Mouse (Mus musculus): ENCODE data around the gene Emc10. TPM values are rescaled to one million over a fixed set of nuclear protein-coding genes. Genes with fewer than 3 reads are reported as not detected.

Gene Emc10
- polyA plus RNA-seq, 1 experiment from 2014 or later = 111 TPM

DNA sequence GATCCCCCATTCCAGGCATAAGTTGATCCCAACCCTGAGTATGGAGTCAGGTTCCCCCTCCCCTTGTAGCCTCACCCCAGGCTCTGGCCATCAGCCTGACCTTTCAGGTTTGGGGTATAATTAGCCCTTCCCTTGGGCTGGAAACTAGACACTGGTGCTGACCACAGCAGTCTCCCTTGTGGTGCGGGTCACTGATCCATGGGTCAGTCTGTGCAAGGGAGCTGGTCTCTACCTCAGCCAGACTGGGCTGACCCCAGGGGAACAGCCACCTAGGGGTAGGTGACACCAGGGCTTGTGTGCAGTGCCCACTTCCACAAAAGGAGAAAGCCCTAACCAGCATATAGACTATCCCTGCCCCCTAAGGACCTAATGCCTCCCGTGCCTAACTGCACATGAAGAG is 26.7 kb upstream of the Emc10 start:
- H3K27me3 ChIP-seq (replicated peaks) = peaks cover 80% of the 10 kb centered on the region
- no peak overlapping the region for H3K27ac ChIP-seq (ENCODE audit: poor library complexity, severe bottlenecking)
- WGBS = 77% methylated on average over 2 of the region's 2 CpGs
- peaks cover 22% of the 10 kb centered on the region for H3K4me1 ChIP-seq (replicated peaks)
- no peak overlapping the region for H3K9ac ChIP-seq
- H3K4me2 ChIP-seq = no peak overlapping the region
- ATAC-seq (ENCODE audit: insufficient number of reproducible peaks, low FRiP score) = no peak
- peaks cover 3% of the 10 kb centered on the region; the same call in 1 of the 2 replicates for H3K9me3 ChIP-seq (replicated peaks)
- no peak overlapping the region for H3K4me3 ChIP-seq
- no peaks in the 10 kb centered on the region for H3K36me3 ChIP-seq

DNA sequence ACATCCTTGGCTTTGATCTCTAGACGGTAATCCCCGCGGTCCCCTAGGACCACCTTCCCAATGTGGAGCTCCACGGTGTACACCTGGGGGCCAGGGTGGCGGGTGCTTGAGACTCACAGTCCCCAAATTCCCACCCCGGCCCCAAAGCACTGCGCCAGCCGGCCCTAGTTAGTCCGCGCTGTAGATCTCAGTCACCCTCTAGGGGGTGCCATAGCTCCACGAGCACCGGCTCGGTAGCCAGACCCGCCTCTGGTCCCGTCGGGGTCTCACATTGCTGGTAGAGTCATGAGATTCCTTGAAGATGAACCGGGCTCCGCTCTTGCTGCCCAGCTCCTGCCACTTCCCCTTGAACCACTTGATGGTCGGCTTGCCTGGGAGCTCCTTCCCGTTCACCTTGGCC is 25.4 kb upstream of the Emc10 start:
- Histone ChIP-seq H3K9me3 (replicated peaks) (peaks cover 3% of the 10 kb centered on the region; the same call in 1 of the 2 replicates), H3K27ac (ENCODE audit: poor library complexity, severe bottlenecking) (no peak overlapping the region), H3K36me3 (no peaks in the 10 kb centered on the region), H3K27me3 (replicated peaks) (peaks cover 83% of the 10 kb centered on the region), H3K4me2 (peak overlapping the region; percentile 39), H3K4me1 (replicated peaks) (peaks cover 17% of the 10 kb centered on the region), H3K4me3 (peak overlapping the region; percentile 8; the same call in 1 of the 2 replicates), H3K9ac (peak overlapping the region; percentile 47; the same call in 1 of the 2 replicates)
- 1% methylated on average over 20 of the region's 20 CpGs for WGBS
- 0 out of 2 replicates have a peak, but pooled peaks have one; percentile 16 for ATAC-seq (ENCODE audit: insufficient number of reproducible peaks, low FRiP score)

DNA sequence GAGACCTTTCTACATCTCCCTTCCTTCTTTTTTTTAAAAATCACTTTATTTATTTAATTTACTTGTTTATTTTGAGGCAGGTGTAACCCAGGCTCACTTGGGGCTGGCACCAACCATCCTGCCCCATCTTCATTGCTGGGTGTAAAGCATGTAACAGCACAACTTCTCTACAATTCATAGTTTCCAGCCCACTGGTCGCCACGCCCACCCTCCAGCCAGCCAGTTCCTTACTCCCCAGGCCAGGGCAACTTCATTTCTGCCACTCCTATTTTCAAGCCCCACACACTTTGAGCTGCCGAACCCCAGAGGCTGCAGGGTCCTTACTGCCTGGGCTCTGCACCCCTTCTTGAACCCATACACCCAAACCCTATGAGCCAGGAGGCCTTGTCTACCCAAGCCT is 24.7 kb upstream of the Emc10 start:
- no peak overlapping the region for H3K27ac ChIP-seq (ENCODE audit: poor library complexity, severe bottlenecking)
- H3K36me3 ChIP-seq = no peaks in the 10 kb centered on the region
- ATAC-seq (ENCODE audit: insufficient number of reproducible peaks, low FRiP score) = no peak

DNA sequence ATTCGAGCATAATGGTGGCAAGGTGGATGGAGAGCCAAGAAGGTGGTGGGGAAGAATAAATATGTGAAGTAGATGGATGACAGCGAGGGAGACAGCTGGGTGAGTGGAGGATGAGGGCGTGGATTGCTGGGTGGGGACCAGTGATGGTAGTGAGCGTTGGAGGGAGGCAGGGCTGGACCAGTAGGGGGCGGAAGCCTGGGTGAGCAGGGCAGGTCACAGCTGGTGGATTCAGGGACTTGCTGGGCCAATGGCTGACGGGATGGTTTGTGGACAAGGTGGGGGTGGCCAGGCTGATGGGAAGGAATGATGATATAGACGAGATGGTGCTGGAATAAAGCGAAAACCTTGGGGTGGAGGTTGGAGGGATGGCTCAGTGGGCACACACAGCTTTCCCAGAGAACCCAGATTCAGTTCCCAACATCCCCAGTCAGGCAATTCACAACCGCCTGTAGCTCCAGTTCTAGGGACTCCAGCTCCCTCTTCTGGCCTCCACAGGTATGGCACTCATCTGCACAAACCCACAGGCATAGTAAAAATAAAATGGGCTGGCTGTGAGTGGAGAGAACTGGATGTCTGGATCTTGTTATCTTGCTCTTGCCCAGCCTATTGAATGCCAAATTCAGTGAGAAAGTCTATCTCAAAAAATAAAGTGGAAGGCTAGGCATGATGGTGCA is 23.0 kb upstream of the Emc10 start:
- ATAC-seq (ENCODE audit: insufficient number of reproducible peaks, low FRiP score) = no peak
- Histone ChIP-seq H3K27me3 (replicated peaks) (peaks cover 86% of the 10 kb centered on the region), H3K9ac (no peak overlapping the region), H3K4me3 (no peak overlapping the region), H3K4me2 (no peak overlapping the region), H3K36me3 (no peaks in the 10 kb centered on the region), H3K4me1 (replicated peaks) (peaks cover 7% of the 10 kb centered on the region), H3K9me3 (replicated peaks) (peaks cover 3% of the 10 kb centered on the region; the same call in 1 of the 2 replicates), H3K27ac (ENCODE audit: poor library complexity, severe bottlenecking) (no peak overlapping the region)
- 68% methylated on average over 9 of the region's 9 CpGs for WGBS

More for the DNA sequence above, 24.7 kb upstream of the Emc10 start:
- Histone ChIP-seq H3K9me3 (replicated peaks) (peaks cover 3% of the 10 kb centered on the region; the same call in 1 of the 2 replicates), H3K4me3 (no peak overlapping the region), H3K4me2 (no peak overlapping the region), H3K4me1 (replicated peaks) (peaks cover 17% of the 10 kb centered on the region), H3K9ac (no peak overlapping the region), H3K27me3 (replicated peaks) (peaks cover 83% of the 10 kb centered on the region)
- 59% methylated on average over 3 of the region's 3 CpGs for WGBS

DNA sequence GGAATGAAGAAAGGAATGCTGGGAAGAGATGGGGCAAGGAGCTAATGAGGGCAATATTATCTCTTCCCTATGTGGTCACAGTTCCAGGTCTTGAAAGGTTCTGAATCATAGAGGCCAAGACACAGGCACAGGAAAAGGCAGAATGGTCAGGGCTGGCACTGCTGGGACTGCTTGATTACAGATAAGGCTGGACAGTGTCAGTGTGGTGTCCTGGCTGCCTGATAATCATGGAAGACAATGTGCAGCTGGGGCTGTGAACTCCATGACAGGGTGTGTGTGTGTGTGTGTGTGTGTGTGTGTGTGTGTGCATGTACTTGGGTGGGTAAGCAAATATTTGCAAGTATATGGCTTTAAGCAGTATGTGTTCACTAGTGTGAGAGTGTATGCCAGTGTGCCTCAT is 11.2 kb upstream of the Emc10 start:
- H3K27ac ChIP-seq (ENCODE audit: poor library complexity, severe bottlenecking) = no peak overlapping the region
- H3K4me1 ChIP-seq (replicated peaks) = 0 out of 2 replicates have a peak, but pooled peaks cover 3% of the 10 kb centered on the region
- H3K9me3 ChIP-seq (replicated peaks) = peaks cover 2% of the 10 kb centered on the region; the same call in 1 of the 2 replicates
- no peak overlapping the region for H3K9ac ChIP-seq
- peak; percentile 34; the same call in 1 of the 2 replicates for ATAC-seq (ENCODE audit: insufficient number of reproducible peaks, low FRiP score)
- no peak overlapping the region for H3K4me3 ChIP-seq
- peaks cover 40% of the 10 kb centered on the region for H3K27me3 ChIP-seq (replicated peaks)
- H3K4me2 ChIP-seq = no peak overlapping the region
- no peaks in the 10 kb centered on the region for H3K36me3 ChIP-seq

DNA sequence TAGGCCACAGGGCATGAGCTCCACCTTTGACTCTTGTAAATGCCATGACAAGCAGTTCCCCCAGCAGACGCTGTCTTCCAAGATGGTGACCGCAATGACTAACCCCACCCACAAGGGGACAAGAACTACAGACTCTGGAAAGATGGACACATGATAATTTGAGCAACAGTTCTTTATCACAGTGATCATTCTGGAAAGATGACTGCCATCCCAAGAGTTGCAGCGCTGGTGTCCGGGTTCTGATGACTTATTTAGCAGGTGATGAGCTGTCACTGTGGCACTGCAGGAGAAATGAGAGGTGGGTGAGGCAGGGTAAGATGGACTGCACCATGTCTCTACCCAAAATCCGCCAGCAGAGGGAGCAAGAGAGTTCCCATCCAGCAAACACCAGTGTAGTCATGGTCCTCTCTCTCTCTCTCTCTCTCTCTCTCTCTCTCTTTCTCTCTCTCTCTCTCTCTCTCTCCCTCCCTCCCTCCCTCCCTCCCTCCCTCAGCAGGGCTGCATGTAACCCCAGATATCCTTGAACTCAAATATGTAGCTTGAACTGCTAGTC is 5.3 kb upstream of the Emc10 start:
- peak; percentile 49; the same call in 1 of the 2 replicates for ATAC-seq (ENCODE audit: insufficient number of reproducible peaks, low FRiP score)
- H3K4me2 ChIP-seq = no peak overlapping the region
- H3K27ac ChIP-seq (ENCODE audit: poor library complexity, severe bottlenecking) = no peak overlapping the region
- H3K4me3 ChIP-seq = no peak overlapping the region
- H3K9ac ChIP-seq = no peak overlapping the region
- no peaks in the 10 kb centered on the region for H3K4me1 ChIP-seq (replicated peaks)
- H3K36me3 ChIP-seq = no peaks in the 10 kb centered on the region
- peaks cover 34% of the 10 kb centered on the region for H3K27me3 ChIP-seq (replicated peaks)
- H3K9me3 ChIP-seq (replicated peaks) = no peaks in the 10 kb centered on the region
- 39% methylated on average over 5 of the region's 5 CpGs for WGBS

DNA sequence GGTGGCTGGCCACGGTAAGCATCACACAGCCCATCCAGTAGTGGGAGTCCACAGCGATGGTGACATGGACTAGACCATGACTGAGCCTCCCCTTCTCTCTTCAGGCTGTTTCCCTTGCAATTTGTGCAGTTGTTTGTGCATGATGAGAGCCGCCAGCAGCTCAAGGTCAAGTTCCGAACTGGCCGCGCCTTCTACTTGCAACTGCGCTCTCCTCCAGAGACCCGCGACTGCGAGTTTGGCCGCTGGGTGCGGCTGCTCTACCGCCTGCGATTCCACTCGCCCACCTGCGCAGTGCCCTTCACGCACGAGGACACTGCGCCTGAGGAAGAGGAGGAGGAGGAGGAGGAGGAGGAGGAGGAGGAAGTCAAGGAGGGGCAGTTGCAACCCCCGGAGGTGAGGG is 3.7 kb upstream of the Emc10 start:
- Histone ChIP-seq H3K9me3 (replicated peaks) (no peaks in the 10 kb centered on the region), H3K27ac (ENCODE audit: poor library complexity, severe bottlenecking) (no peak overlapping the region), H3K27me3 (replicated peaks) (peaks cover 34% of the 10 kb centered on the region), H3K4me1 (replicated peaks) (peaks cover 8% of the 10 kb centered on the region), H3K36me3 (no peaks in the 10 kb centered on the region), H3K9ac (no peak overlapping the region), H3K4me3 (no peak overlapping the region), H3K4me2 (no peak overlapping the region)
- ATAC-seq (ENCODE audit: insufficient number of reproducible peaks, low FRiP score) = no peak
- 37% methylated on average over 20 of the region's 20 CpGs for WGBS

DNA sequence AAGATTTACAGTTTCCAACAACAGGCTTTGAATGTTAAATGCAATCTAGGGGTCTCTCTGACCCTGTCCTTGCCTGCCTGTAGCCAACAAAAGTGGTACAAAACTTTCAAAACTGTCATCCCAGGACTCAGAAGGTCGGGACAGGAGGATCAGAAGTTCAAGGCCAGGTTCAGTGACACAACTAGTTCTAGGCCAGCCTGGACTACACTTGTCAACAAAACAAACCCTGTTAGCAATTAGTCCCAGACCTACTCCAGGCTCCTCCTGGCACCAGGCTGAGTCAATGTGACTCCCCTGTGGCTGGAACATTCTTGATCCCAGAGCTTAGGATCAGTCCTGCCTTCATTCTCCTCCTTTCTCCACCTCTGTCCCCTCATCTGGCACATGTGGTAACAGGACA is 2.6 kb upstream of the Emc10 start:
- Histone ChIP-seq H3K9ac (no peak overlapping the region), H3K36me3 (peaks cover 6% of the 10 kb centered on the region; the same call in 1 of the 2 replicates), H3K27me3 (replicated peaks) (peaks cover 34% of the 10 kb centered on the region), H3K27ac (ENCODE audit: poor library complexity, severe bottlenecking) (no peak overlapping the region), H3K4me1 (replicated peaks) (peaks cover 13% of the 10 kb centered on the region), H3K4me3 (no peak overlapping the region), H3K9me3 (replicated peaks) (no peaks in the 10 kb centered on the region), H3K4me2 (no peak overlapping the region)
- no peak for ATAC-seq (ENCODE audit: insufficient number of reproducible peaks, low FRiP score)
- WGBS = 59% methylated on average over 1 of the region's 1 CpGs

DNA sequence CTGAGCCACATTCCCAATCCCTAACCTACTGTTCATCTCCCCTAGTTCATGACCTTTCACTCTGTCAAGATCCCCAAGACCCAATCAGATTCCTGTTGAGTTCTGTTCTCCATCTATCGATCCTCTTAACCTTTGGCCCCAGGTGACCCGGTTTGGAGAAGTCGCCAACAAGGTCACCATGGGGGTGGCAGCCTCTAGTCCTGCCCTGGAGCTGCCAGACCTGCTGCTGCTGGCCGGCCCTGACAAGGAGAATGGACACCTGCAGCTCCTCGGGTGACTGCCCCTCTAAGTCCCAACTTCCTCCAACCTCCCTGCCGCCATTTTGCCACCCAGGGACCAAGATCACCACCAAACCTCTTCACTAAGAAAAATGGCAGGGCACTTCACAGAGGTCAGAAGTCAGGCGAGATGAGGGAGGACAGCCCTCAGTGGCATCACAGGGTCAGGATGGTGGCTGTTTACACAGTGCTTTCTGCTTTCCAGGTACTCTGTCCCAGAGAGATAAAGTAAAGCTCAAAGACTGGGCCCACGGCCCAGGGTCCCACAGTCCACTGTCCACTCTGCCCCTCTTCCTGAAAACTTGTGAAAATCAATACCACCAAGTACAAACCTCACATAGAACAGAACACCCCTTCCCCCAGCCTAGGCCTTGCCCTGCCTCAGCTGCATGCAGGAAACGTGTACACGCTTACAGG is 1.2 kb upstream of the Emc10 start:
- no peak for ATAC-seq (ENCODE audit: insufficient number of reproducible peaks, low FRiP score)
- Histone ChIP-seq H3K27ac (ENCODE audit: poor library complexity, severe bottlenecking) (no peak overlapping the region), H3K4me1 (replicated peaks) (peaks cover 13% of the 10 kb centered on the region), H3K4me3 (peak overlapping the region; percentile 72), H3K9me3 (replicated peaks) (no peaks in the 10 kb centered on the region), H3K36me3 (peaks cover 18% of the 10 kb centered on the region), H3K27me3 (replicated peaks) (peaks cover 28% of the 10 kb centered on the region), H3K4me2 (peak overlapping the region; percentile 75), H3K9ac (no peak overlapping the region)
- WGBS = 81% methylated on average over 10 of the region's 10 CpGs

DNA sequence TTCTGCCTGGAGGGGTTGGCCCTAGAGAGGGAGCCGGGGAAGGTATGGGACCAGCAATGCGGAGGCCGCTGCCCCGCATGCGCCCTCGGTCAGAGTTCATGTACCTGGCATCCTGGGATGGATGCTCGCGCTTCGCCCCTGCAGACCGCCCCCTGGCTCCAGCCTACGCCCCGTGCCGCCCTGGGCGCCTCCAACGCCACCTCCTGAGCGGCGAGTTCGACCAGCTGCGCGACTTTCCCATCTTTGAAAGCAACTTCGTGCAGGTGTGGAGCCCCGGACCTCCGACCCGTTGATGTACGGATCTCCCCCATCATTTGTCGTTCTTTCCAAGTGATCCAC is 411 bp upstream of the Emc10 start:
- H3K27ac ChIP-seq (ENCODE audit: poor library complexity, severe bottlenecking) = peak overlapping the region; percentile 68
- ATAC-seq (ENCODE audit: insufficient number of reproducible peaks, low FRiP score) = peak; percentile 65
- H3K36me3 ChIP-seq = peaks cover 26% of the 10 kb centered on the region
- H3K9me3 ChIP-seq (replicated peaks) = no peaks in the 10 kb centered on the region
- peak overlapping the region; percentile 72 for H3K4me3 ChIP-seq
- WGBS = under 1% methylated on average over 26 of the region's 26 CpGs
- H3K27me3 ChIP-seq (replicated peaks) = peaks cover 28% of the 10 kb centered on the region
- peak overlapping the region; percentile 75 for H3K4me2 ChIP-seq
- peaks cover 13% of the 10 kb centered on the region for H3K4me1 ChIP-seq (replicated peaks)
- H3K9ac ChIP-seq = peak overlapping the region; percentile 69

DNA sequence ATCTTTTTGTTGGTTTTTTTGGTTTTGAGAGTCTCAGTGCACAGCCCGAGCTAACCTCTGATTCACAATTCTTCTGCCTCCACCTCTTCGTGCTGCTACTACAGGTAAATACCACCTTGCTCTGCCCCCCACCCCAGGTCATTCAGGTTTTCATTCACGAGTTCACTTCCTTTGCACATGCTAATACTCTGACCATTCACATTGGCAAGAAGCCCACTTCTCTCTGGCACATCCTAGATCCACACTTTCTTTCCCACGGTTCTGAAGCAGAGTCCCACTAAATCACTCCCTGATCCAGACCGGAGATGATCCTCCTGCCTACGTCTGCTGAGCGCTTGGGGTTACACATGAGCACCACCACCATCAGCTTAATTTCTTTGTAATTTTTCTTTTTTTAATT is 1.2 kb downstream of the Emc10 start:
- H3K27me3 ChIP-seq (replicated peaks) = peaks cover 16% of the 10 kb centered on the region
- ATAC-seq (ENCODE audit: insufficient number of reproducible peaks, low FRiP score) = no peak
- H3K9me3 ChIP-seq (replicated peaks) = no peaks in the 10 kb centered on the region
- WGBS = 84% methylated on average over 7 of the region's 7 CpGs
- peak overlapping the region; percentile 72 for H3K4me3 ChIP-seq
- H3K27ac ChIP-seq (ENCODE audit: poor library complexity, severe bottlenecking) = no peak overlapping the region
- H3K4me2 ChIP-seq = peak overlapping the region; percentile 75
- peaks cover 13% of the 10 kb centered on the region for H3K4me1 ChIP-seq (replicated peaks)
- H3K9ac ChIP-seq = peak overlapping the region; percentile 83; the same call in 1 of the 2 replicates
- peaks cover 42% of the 10 kb centered on the region for H3K36me3 ChIP-seq

Data from heart, embryonic 12.5 days (tissue).